Mouse (Mus musculus): ENCODE measurements around the gene Sp6.

Sp6 gene

DNA sequence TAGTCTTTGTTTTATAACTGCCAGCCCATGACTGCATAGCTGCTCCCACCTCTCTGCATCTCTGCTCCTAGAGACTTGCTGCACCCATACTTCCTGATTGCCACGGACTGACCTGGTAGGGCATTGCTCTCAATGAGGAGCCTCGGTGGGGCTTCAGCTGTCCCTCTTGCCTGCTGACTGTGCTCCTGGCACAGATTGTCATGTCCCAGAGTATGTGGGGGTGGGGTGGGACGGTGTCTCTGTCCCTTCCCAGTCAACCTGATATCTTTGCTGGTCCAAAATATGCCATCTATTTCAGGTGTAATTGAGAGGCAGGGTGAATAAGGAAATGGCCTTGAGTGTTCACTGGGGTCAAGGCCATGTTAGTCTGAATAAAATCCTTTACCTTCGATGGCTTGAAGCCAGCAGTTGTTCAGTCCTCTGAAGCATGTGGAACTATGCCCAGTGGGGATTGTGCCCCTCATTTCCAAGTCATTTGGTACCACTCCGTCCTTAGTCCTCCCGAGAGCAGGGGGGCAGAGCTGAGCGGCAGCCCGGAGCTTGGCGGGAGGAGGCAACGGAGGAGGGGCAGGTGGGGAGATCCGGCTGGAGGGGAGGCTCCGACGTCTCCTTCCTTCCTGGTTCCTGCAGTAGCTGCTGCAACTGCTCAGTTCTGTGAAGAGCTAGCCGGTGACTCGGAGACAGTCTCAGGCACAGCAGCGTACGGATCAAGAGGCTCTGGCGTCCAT is 37.2 kb downstream of the Sp6 start, which contains the start of gene Osbpl7:
Osbpl7 (plus strand) TSS at position 413 of the 728 bp plus-strand sequence.
- peak; percentile 73 for ATAC-seq (ENCODE audit: insufficient number of reproducible peaks, low FRiP score, low TSS enrichment)

DNA sequence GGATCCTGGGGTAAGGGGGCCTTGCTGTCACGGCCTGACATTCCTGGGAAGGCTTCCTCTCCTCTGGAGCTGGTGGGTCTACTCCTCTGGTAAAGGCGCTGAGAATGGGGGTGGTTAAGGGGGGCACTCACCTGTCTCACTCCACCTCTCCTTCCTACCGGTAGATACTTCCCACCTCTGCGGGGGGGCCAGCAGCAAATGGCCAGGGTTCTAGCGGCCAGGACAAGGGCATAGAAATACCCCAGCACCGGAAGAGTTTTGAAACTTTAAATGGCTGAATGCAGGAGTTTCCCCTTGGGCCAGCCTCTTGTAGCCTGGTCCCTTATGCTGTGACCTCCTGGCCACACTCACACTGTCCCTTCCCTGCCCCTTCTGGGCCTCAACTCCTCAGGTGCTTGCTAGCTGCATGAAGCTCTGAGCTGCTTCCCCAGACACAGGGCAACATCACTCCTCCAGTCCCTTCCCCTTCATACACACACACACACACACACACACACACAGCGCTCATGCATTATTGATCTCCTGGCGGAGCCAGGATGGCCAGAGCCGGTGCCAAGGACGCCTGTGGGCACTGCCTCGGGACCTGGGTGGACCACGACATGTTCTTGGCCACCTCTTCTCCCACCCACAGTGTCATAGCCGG is 37.9 kb downstream of the Sp6 start:
- ATAC-seq (ENCODE audit: insufficient number of reproducible peaks, low FRiP score, low TSS enrichment) = no peak

DNA sequence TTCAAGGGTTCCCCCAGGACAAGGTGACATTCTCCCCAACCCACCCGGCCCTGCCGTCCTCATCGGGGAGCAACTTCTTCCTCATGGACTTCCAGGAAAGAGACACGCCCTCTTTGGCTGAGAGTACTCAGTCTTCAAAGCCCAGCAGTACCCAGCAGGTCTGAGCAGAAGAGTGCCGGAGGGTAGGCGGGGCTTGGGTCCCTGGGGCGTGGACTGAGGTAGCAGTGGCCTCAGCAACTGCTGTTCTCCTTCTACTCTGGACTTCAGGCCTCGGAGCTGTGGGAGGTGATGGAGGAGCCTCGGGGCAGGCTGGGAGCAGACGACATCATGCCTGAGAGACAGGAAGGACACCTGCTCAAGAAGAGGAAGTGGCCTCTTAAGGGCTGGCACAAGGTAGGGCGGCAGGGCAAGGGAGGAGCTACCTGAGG is 39.0 kb downstream of the Sp6 start:
- ATAC-seq (ENCODE audit: insufficient number of reproducible peaks, low FRiP score, low TSS enrichment) = no peak

DNA sequence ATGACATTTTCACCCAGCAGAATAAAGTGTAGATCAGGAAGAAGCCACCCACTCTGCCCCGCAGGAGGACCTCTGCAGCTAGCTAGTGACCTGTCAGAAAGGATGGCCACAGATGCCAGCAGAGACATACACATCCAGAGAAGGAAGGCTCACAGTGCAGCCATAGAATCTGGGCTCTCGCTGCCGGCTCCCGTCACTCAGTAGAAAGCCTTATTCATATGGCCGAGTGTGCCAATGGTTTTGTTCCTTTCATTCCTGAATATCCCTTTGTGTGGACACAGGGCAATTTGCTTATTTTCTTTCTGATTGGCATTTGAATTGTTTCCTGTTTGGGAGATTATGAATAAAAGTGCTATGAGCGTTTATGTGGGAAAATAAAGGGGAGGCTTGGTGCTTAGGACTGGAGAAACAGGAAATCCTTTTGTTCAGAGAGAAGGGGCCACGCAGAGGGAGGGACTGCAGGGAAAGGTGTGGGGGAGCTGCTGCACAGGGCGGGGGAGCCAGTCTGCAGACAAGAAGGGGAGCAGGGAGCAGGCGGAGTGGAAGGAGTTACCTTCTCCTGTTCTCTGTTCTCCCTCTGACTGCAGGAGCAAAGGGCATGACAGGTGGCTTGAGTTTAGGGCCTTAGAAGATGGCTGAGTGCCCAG is 50.2 kb downstream of the Sp6 start:
- no peak for ATAC-seq (ENCODE audit: insufficient number of reproducible peaks, low FRiP score, low TSS enrichment)

DNA sequence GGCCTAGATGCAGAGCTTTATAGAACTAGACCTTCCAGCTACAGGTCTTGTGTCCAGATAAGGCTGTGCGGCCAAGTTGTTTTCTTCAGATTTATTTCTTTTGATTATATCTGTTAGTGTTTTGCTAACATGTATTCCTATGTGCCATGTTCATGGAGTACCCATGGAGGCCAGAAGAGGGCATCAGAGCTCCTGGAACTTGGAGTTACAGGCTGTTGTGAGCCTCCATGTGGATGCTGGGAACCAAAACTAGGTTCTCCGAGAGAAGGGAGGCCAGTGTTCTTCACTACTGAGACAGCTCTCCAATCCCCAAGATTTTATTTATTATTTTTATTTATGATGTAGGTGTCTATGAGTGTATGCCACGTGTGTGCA is 50.7 kb downstream of the Sp6 start:
- ATAC-seq (ENCODE audit: insufficient number of reproducible peaks, low FRiP score, low TSS enrichment) = no peak

DNA sequence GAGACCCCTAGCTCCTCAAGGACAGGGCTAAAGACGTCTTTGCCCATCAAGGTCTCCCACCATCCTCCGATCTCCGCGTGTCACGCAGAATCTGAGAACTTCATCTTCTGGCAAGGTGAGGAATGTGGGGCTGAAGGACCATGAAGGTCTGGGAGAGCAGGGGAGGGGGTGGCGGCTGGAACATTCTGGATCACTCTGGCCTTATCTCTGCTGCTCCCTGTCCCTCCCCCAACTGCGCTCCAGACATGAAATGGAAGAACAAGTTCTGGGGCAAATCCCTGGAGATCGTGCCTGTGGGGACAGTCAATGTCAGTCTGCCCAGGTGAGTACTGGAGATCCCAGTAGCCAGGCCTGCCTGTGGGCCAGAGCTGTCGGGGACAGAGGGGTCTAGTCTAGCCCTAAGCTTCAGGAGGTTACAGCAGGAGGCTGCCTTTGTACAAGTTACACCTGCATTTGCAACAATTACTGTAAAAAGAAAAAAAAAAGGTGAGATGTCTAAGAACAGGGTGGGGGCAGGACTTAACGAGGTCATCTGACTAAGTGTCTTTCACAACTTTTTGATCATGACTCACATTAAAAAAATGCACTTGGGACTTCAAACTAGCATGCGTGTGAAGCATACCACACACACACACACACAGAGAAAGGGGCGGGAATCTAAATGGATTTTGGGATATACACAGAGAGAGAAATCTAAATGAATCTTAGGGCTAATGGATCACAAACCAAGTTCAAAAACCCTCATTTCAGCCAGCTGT is 52.5 kb downstream of the Sp6 start:
- no peak for ATAC-seq (ENCODE audit: insufficient number of reproducible peaks, low FRiP score, low TSS enrichment)

DNA sequence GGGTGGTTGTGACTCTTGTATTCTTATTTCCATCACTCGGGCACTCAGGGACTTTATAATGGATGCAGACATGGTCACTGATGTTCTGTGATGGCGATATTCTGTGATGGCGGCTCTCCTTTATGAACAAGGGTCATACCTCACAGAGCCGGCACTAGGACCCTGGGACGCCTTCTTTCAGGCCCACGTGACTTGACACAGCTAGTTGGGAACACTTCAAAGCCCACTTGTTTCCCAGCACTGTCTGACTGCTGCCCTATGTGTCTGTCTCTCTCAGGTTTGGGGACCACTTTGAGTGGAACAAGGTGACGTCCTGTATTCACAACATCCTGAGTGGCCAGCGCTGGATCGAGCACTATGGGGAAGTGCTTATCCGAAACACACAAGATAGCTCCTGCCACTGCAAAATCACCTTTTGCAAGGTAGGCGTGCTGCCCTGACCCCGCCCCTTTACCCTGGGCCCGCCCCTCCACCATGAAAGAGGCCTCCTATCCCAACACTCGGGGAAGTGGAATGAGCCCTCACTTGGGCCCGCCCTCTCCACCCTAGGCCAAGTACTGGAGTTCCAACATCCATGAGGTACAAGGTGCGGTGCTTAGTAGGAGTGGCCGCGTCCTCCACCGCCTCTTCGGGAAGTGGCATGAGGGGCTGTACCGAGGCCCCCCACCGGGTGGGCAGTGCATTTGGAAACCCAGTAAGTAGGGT is 53.6 kb downstream of the Sp6 start:
- no peak for ATAC-seq (ENCODE audit: insufficient number of reproducible peaks, low FRiP score, low TSS enrichment)

DNA sequence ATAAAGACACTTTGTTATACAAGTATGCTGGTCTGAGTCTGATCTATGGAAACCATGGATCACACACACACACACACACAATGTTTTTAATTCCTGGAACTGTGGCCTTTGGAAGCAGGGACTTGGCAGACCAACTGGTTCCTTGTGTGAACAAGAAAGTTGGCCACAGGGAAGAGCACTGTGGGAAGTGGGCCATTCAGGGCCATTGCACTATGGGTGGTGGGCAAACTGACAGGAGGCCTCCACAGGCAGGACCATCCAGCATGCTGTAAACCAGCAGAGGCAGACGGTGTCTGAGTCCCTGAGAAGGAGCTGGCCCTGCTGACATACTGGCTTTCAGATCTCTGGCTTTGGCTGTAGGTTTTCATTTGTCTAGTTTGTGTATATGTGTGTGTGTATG is 56.1 kb downstream of the Sp6 start:
- ATAC-seq (ENCODE audit: insufficient number of reproducible peaks, low FRiP score, low TSS enrichment) = no peak

GRCm38 (mm10) chr11:97069770-97070169 is 56.6 kb downstream of the Sp6 start:
- no peak for ATAC-seq (ENCODE audit: insufficient number of reproducible peaks, low FRiP score, low TSS enrichment)

- no peak for ATAC-seq (ENCODE audit: insufficient number of reproducible peaks, low FRiP score, low TSS enrichment)
Observed at GRCm38 (mm10) chr11:97071129-97071528, 57.9 kb downstream of the Sp6 start.

GRCm38 (mm10) chr11:97072533-97072932 is 59.3 kb downstream of the Sp6 start:
- no peak; the same call in 1 of the 2 replicates for ATAC-seq (ENCODE audit: insufficient number of reproducible peaks, low FRiP score, low TSS enrichment)

GRCm38 (mm10) chr11:97074235-97074634 is 61.0 kb downstream of the Sp6 start:
- no peak for ATAC-seq (ENCODE audit: insufficient number of reproducible peaks, low FRiP score, low TSS enrichment)

All from cerebellum, adult (tissue).